7 mouse cellular contexts compared by ENCODE assay signal in the genomic region with DNA sequence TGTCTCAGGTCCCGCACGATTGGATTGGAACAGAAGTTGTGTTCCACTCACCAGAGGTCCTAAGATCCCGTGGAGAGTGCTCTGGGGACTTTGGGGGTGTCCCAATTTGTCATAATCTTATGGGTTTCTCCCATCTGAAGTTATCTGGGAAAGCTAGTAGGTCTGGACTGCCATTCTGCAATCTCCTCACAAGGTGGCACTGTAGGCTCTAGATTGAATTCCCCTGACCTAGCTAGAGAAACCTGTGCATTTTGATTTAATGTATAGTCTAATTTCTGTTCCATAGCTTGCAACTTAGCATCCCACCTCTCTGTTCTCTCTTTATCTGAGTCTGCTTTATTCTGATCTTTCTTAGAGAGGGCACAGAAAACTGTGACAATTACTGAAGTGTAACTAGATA. TPM values are rescaled to one million over a fixed set of nuclear protein-coding genes. Genes with fewer than 3 reads are reported as not detected.
DNase-seq lines count a peak whose midpoint lies in the region; ATAC-seq and TF ChIP-seq lines count a peak whose summit lies in the region.

No protein-coding gene starts in this region.

- ATAC-seq in kidney, embryonic 15.5 days (replicated peaks; ENCODE audit: low FRiP score), result no peak
- ATAC-seq in megakaryocyte, adult 5-6 weeks (ENCODE audit: poor library complexity, severe bottlenecking), result peak; percentile 49; the same call in 1 of the 2 replicates

- H3K27me3 ChIP-seq in kidney, embryonic 15.5 days, result no peaks in the 10 kb centered on the region
- no peaks in the 10 kb centered on the region for H3K27me3 ChIP-seq in E14TG2a.4 (ENCODE audit: insufficient read depth, low read length)

- H3K4me3 ChIP-seq in kidney, embryonic 15.5 days (replicated peaks), result no peak overlapping the region
- H3K4me3 ChIP-seq in E14TG2a.4 (replicated peaks; ENCODE audit: low read length), result no peak overlapping the region

- no peaks in the 10 kb centered on the region for H3K4me1 ChIP-seq in kidney, embryonic 15.5 days
- H3K4me1 ChIP-seq in E14TG2a.4 (replicated peaks; ENCODE audit: low read depth, low read length), result no peaks in the 10 kb centered on the region

- 49% methylated on average over 3 of the region's 3 CpGs for WGBS in kidney, embryonic 15.5 days

- no peak overlapping the region for H3K9ac ChIP-seq in kidney, embryonic 15.5 days

- H3K9me3 ChIP-seq in kidney, embryonic 15.5 days (replicated peaks), result no peaks in the 10 kb centered on the region
- H3K9me3 ChIP-seq in E14TG2a.4 (ENCODE audit: low read length), result peaks cover 62% of the 10 kb centered on the region

- H3K27ac ChIP-seq in kidney, embryonic 15.5 days, result no peak overlapping the region

- TF ChIP-seq CTCF in E14TG2a.4 (conservative IDR thresholded peaks at IDR 0.05; ENCODE audit: low read length), result peak; percentile 37

- H3K4me2 ChIP-seq in kidney, embryonic 15.5 days, result no peak overlapping the region

- no peaks in the 10 kb centered on the region for H3K36me3 ChIP-seq in kidney, embryonic 15.5 days
- H3K36me3 ChIP-seq in E14TG2a.4 (ENCODE audit: insufficient read depth, low read length), result no peaks in the 10 kb centered on the region

- DNase-seq in kidney, adult 18-20 months, result peak; percentile 2
- DNase-seq in ZHBTc4 (ENCODE audit: low read depth, low spot score), result peak; percentile 42
- DNase-seq in hindlimb bud, embryonic 11.5 days (ENCODE audit: extremely low spot score, low read depth, low spot score), result peak; percentile 16
- DNase-seq in yolk sac, embryonic 10.5 days (ENCODE audit: low spot score), result no peak

RNA-seq across cellular contexts. Expression of a gene that starts 42.1 kb away (rescaled TPM):
- polyA plus RNA-seq in kidney, embryonic 15.5 days (2015; fragmentation: Nextera tagmentation; extraction: Ambion mirVana), result 70.8 and 79.5 TPM in 2 replicates
- 133 and 150 TPM in 2 replicates for total RNA-seq in megakaryocyte, adult 5-6 weeks (2015)
- total RNA-seq in megakaryocyte, adult 5-6 weeks (2017), result 71.6 and 77.3 TPM in 2 replicates
